Mouse (Mus musculus) forebrain, embryonic 10.5 days (tissue): ENCODE data around the gene Stac. TPM values are rescaled to one million over a fixed set of nuclear protein-coding genes. Genes with fewer than 3 reads are reported as not detected.

Source experiments
- DNase-seq: peaks from one replicate; pipeline ENCODE4 v3.0.0-alpha.2; 2017; ENCODE audit warnings: low spot score; ENCODE audit errors: extremely low spot score
- H3K27ac ChIP-seq: fragments of 300-500 bp; sonication (generic); 2 replicates; pipeline ENCODE4 v1.5.1; 2016; ENCODE audit warnings: mild to moderate bottlenecking
- H3K27me3 ChIP-seq: fragments of 300-500 bp; sonication (generic); 2 replicates; pipeline ENCODE4 v1.6.1; 2016; ENCODE audit warnings: mild to moderate bottlenecking; ENCODE audit not compliant: poor library complexity, severe bottlenecking
- H3K36me3 ChIP-seq: fragments of 300-500 bp; sonication (generic); replicated peaks from 2 replicates; pipeline ENCODE4 v1.6.1; 2016; ENCODE audit warnings: mild to moderate bottlenecking, moderate library complexity
- H3K4me1 ChIP-seq: fragments of 300-500 bp; sonication (generic); 2 replicates; pipeline ENCODE4 v1.6.1; 2016
- H3K4me3 ChIP-seq: fragments of 300-500 bp; sonication (generic); 2 replicates; pipeline ENCODE4 v1.5.1; 2016; ENCODE audit warnings: mild to moderate bottlenecking, moderate library complexity
- H3K9me3 ChIP-seq: fragments of 300-500 bp; sonication (generic); 2 replicates; pipeline ENCODE4 v1.6.1; 2016; ENCODE audit warnings: mild to moderate bottlenecking, moderate library complexity
- WGBS: fragments of 180-500 bp; shearing (Covaris S2); methylation state at CpG from one replicate; pipeline ENCODE4 v1.1.7; 2016; 5-methylcytosine and 5-hydroxymethylcytosine counted together
- polyA plus RNA-seq: library from polyadenylated mRNA; unstranded; fragments of >200 nt; fragmentation: Nextera tagmentation; extraction: Ambion mirVana; gene quantifications from 2 replicates; pipeline ENCODE4 v1.2.1, GENCODE M21; 2016

The Stac gene
- polyA plus RNA-seq, 1 experiment from 2014 or later = 0.22 TPM

DNA sequence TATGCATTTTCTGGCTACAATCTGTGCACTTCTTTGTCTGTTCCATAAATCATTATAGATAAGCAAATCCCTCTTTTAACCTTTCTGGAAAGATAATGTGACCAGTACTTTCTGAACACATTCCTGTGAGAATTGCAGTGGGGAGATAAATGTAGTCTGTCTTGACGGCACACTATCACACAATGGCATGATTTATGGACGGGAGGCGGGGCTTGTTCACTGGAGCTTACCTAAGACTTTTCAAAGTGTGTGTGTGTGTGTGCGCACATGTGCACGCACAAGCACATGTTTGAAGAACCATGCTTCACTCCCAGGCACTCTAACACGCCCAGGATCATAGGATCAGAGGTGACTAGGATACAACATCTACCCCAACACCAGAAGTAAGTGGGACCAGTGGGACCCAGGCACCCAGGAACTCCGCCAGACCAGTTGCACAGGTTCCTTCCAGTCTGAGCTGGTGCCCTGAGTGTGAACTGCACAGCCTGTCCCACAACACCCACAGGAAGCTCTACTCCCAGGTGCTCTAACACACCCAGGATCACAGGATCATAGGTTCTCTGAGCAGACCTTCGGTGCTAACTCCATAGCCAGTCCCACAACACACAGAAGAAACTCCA lies 154.6 kb downstream of the Stac start:
- H3K9me3 ChIP-seq = no peaks in the 10 kb centered on the region
- 0 out of 2 replicates have a peak, but pooled peaks cover 6% of the 10 kb centered on the region for H3K4me1 ChIP-seq
- H3K27ac ChIP-seq = no peak overlapping the region
- no peaks in the 10 kb centered on the region for H3K27me3 ChIP-seq
- no peak overlapping the region for H3K4me3 ChIP-seq
- 90% methylated on average over 8 of the region's 8 CpGs for WGBS
- no peaks in the 10 kb centered on the region for H3K36me3 ChIP-seq
- DNase-seq = no peak

DNA sequence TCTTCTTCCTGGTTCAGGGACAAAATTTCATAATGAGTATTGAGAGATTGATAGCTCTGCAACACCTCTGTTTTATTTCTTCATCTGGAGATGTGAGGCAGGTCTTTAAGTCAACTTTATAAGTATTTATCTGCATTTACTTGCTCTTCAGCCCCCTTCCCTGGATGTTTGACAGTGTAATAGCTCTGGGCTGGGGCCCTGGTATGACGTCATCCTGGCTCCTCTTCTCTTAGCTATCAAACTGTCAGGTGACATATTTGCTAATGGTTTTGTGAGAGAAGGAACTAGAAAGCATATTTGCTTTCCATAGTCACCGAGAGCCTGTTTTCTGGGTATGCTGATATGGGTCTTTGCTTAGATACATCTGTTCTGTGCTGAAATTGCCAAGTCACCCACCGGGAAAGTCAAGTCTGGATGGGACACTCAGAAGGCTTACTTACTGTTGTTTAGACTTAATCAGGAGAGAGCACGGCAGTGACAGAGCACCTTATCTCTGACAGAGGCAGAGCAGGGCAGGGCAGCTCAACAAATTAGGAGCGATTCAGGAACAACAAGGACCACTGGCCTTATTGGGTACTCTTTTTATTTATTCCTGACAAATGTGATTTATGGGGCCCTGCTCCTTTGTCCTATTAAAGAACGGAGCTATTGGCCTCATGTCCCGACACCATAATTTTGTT lies 155.3 kb downstream of the Stac start:
- WGBS = 86% methylated on average over 7 of the region's 7 CpGs
- 0 out of 2 replicates have a peak, but pooled peaks cover 6% of the 10 kb centered on the region for H3K4me1 ChIP-seq
- no peak overlapping the region for H3K27ac ChIP-seq
- no peak for DNase-seq
- H3K4me3 ChIP-seq = no peak overlapping the region
- no peaks in the 10 kb centered on the region for H3K27me3 ChIP-seq
- no peaks in the 10 kb centered on the region for H3K9me3 ChIP-seq
- no peaks in the 10 kb centered on the region for H3K36me3 ChIP-seq

DNA sequence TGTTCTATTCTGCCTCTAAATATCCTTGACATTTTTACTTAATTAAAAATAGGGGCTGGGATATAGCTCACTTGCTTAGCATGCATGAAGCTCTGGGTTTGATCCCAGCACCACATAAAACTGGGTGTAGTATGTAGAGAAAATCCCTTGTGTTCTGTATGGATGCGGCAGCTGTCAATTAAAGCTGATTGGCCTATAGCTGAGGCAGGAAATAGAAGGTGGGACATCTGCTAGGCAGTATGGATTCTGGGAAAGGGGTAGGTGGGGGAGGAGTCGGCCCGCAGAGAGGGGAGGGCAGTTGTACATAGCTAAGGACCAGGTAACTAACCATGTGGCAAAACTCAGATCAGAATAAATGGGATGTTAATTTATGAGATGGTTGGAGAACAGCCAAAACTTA lies 166.3 kb downstream of the Stac start:
- no peaks in the 10 kb centered on the region for H3K27me3 ChIP-seq
- H3K9me3 ChIP-seq = no peaks in the 10 kb centered on the region
- H3K27ac ChIP-seq = no peak overlapping the region
- no peaks in the 10 kb centered on the region for H3K4me1 ChIP-seq
- 91% methylated on average over 3 of the region's 3 CpGs for WGBS
- H3K36me3 ChIP-seq = no peaks in the 10 kb centered on the region
- no peak for DNase-seq
- H3K4me3 ChIP-seq = no peak overlapping the region

DNA sequence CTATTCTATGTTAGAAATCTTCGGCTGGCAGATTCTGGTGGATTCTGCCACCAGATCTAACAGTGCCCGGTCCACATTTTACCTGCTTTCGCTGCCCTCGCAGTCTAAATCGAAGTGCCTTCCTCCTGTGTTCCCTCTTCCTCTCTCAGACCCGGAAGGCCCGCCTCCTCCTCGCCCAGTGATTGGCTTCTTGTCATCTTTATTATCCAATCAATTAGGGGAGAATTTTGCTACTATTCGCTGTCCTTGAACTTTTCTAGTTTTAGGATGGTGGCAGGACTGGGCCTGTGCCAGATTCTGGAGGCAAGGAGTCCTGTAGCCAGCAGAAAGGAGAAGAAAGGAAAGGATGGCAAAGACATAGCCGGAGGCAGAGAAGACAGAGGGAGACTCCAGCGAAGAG lies 167.0 kb downstream of the Stac start:
- H3K27me3 ChIP-seq = no peaks in the 10 kb centered on the region
- no peak overlapping the region for H3K4me3 ChIP-seq
- WGBS = 91% methylated on average over 11 of the region's 11 CpGs
- H3K4me1 ChIP-seq = no peaks in the 10 kb centered on the region
- no peak overlapping the region for H3K27ac ChIP-seq
- H3K36me3 ChIP-seq = no peaks in the 10 kb centered on the region
- DNase-seq = no peak
- H3K9me3 ChIP-seq = no peaks in the 10 kb centered on the region

DNA sequence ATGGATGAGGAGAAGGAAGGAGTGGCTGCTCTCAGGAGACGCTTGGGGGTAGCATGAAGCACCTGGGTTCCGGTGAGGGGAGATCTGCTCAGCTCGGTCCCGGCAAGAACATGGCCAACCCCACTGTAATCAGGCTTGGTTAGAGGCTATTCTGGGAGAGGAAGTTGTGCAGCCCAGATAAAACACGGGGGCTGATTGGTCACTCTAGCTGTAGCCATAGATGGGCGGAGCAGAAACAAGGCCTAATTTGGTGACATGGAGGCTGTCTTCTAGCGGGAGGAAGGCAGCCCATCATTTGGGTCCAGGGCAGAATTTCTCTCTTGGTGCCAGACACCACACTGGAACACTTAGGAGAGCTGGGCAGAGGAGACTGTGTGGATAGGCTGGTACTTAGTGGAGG lies 167.9 kb downstream of the Stac start:
- WGBS = 98% methylated on average over 7 of the region's 7 CpGs
- DNase-seq = no peak
- Histone ChIP-seq H3K9me3 (no peaks in the 10 kb centered on the region), H3K36me3 (no peaks in the 10 kb centered on the region), H3K4me3 (no peak overlapping the region), H3K27me3 (no peaks in the 10 kb centered on the region), H3K4me1 (no peaks in the 10 kb centered on the region), H3K27ac (no peak overlapping the region)

DNA sequence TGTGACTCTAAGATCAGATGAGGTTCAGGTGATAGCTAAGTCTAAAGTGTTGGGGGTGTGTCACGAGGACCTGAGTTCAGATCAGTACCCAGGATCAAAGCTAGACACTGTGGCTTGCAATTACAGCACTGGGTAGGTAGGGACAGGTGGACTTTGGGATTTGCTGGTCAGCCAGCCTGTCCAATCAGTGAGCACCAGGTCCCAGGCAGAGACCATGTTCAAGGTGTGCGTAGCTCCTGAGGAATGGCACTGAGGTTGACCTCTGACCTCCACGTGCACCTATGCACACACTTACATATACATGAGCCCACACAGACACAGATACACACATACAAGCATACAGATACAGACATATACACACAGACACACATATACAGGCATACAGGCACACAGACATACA lies 174.6 kb downstream of the Stac start:
- Histone ChIP-seq H3K9me3 (no peaks in the 10 kb centered on the region), H3K4me3 (no peak overlapping the region), H3K27ac (no peak overlapping the region), H3K27me3 (no peaks in the 10 kb centered on the region), H3K36me3 (no peaks in the 10 kb centered on the region), H3K4me1 (peaks cover 5% of the 10 kb centered on the region)
- no peak for DNase-seq
- whole genome bisulfite sequencing = 90% methylated on average over 3 of the region's 3 CpGs

DNA sequence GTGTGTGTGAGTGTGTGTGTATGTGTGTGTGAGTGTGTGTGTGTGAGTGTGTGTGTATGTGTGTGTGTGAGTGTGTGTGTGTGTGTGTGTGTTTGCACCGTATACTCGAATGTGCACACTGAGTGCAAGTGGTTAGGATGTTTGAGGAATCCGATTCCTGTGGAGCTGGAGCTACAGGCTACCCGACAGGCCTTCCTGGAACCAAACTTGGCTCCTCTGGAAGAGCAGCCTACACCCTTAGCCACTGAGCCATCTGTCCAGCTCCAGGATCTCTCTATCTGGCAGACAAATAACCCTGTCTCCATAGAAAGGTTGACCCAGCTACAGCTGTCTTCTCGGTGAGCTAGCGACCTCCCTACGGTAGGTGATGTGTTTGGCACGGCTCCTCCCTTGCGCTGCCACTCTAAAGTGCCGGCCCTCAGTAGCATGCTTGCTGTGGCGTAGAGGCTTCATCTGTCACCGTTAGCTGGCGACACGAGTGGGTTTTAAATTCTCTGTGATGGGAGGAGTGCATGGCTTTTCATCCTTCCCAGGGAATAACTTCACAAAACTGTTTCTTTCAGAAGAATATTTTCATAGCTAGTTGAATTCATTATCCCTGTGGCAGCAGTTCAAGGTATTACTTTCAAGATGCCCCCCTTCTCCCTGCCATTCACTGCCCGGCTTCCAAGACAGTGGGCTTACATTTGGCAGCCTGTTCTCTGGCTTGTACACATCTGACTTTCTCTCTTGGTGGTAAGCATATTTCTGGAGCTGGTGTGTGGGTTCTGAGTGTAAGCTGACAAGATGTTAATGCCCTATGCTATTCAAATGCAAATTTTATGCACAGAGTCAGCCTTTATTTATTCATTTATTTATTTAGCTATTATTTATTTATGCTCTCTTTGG lies 175.3 kb downstream of the Stac start:
- H3K36me3 ChIP-seq = no peaks in the 10 kb centered on the region
- H3K9me3 ChIP-seq = no peaks in the 10 kb centered on the region
- no peak overlapping the region for H3K4me3 ChIP-seq
- H3K27ac ChIP-seq = no peak overlapping the region
- no peaks in the 10 kb centered on the region for H3K27me3 ChIP-seq
- no peak for DNase-seq
- WGBS = 89% methylated on average over 15 of the region's 15 CpGs
- peaks cover 5% of the 10 kb centered on the region for H3K4me1 ChIP-seq
